Mouse (Mus musculus) erythroblast, embryonic 14.5 days (primary cell): Measurements from ENCODE around the gene Chmp6. TPM values are rescaled to one million over a fixed set of nuclear protein-coding genes. Genes with fewer than 3 reads are reported as not detected.

ENCODE experiments used
- H3K27me3 ChIP-seq: 2 replicates; pipeline ENCODE4 v1.6.1; 2012; ENCODE audit warnings: inconsistent platforms; ENCODE audit not compliant: control insufficient read depth
- H3K36me3 ChIP-seq: 2 replicates; pipeline ENCODE4 v1.6.1; 2012; ENCODE audit warnings: mild to moderate bottlenecking, inconsistent platforms; ENCODE audit not compliant: control insufficient read depth
- H3K4me1 ChIP-seq: 2 replicates; pipeline ENCODE4 v1.6.1; 2012; ENCODE audit warnings: inconsistent platforms; ENCODE audit not compliant: control insufficient read depth
- H3K4me3 ChIP-seq: replicated peaks from 2 replicates; pipeline ENCODE3; 2012; ENCODE audit warnings: moderate library complexity, mild to moderate bottlenecking, inconsistent platforms
- H3K9me3 ChIP-seq: 2 replicates; pipeline ENCODE4 v1.6.1; 2012; ENCODE audit warnings: low read length, inconsistent platforms, mixed read lengths; ENCODE audit not compliant: control insufficient read depth
- GATA1 ChIP-seq: IDR thresholded peaks from 2 replicates; pipeline ENCODE4 v1.6.1; 2012; ENCODE audit warnings: low read length, inconsistent platforms, mixed read lengths
- TAL1 ChIP-seq: IDR thresholded peaks from 3 replicates; pipeline ENCODE4 v1.6.1; 2012; ENCODE audit warnings: low read length, inconsistent platforms, mixed read lengths
- polyA plus RNA-seq: library from polyadenylated mRNA; stranded (reverse); fragments of >175 nt; gene quantifications from 2 replicates; pipeline ENCODE4 v1.2.3, GENCODE M21; 2012

Chmp6 gene
- 2.7 and 3.0 TPM in 2 replicates for polyA plus RNA-seq

DNA sequence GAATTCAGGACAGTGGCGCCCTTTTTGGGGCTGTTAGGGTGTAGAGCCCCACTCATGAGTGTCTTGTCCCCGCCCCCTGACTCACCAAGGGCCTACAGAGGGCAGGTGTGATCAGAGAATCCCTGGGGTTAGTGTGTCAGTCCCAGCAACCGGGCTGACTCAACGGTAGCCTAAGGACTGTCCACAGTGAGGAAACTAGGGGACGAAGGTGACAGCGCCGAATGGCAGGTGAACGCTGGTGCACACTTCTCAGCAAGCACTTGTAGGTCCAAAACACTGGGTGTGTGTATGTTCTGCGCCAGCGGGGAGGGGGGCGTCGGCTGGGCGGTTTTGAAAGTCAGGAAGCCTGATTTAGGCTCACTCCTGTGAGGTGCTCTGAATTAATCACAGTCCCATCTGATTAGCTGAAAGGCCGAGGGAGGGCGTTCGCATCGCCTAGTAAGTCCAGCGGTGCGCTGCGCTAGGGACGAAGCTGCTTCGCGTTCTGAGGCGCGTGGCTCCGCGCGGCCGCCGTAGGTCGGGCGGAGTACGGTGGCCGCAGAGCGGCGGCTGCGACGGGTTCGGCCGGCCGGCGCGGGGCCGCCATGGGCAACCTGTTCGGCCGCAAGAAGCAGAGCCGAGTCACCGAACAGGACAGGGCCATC, at the start of gene Chmp6:
TSS of gene Chmp6 (plus strand) at position 151 of the 644 bp plus-strand sequence.
- H3K4me3 ChIP-seq: peak within 1 kb of the TSS; percentile 91
- H3K36me3 ChIP-seq: peaks cover 30% of the 10 kb centered on the region
- H3K27me3 ChIP-seq: peaks cover 4% of the 10 kb centered on the region
- peaks cover 38% of the 10 kb centered on the region for H3K4me1 ChIP-seq
- no peaks in the 10 kb centered on the region for H3K9me3 ChIP-seq
- TF ChIP-seq GATA1: no peak
- no peak for TF ChIP-seq TAL1

DNA sequence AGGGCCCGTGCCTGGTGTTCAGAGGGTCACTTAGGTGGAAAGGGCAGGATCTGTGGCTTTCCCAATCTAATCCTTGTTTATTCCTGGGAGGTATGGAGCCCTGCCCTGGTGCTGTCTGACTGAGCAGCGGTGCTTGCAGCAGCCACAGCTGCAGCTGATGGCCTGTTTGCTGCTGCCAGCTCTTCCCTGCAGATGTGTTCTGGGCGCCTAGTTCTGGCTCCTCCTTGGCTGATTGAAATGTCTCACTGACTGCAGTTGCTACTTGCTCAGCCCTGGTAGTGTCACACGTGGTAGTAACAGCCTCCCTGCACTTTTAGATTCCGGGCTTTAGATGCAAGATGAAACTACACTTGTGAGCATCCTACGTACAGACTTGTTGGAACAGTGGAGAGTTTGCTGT, 46.4 kb upstream of the Chmp6 start:
- no peak overlapping the region for H3K4me3 ChIP-seq
- H3K9me3 ChIP-seq: no peaks in the 10 kb centered on the region
- peaks cover 77% of the 10 kb centered on the region for H3K36me3 ChIP-seq
- H3K27me3 ChIP-seq: no peaks in the 10 kb centered on the region
- no peaks in the 10 kb centered on the region for H3K4me1 ChIP-seq
- TF ChIP-seq TAL1 (no peak), GATA1 (no peak)

- H3K9me3 ChIP-seq: no peaks in the 10 kb centered on the region
- TF ChIP-seq TAL1 (no peak), GATA1 (no peak)
- H3K36me3 ChIP-seq: peaks cover 79% of the 10 kb centered on the region
Observed at GRCm38 (mm10) chr11:119868138-119868537, 45.1 kb upstream of the Chmp6 start.

GRCm38 (mm10) chr11:119868556-119868955, 44.7 kb upstream of the Chmp6 start:
- Histone ChIP-seq H3K4me3 (no peak overlapping the region), H3K27me3 (no peaks in the 10 kb centered on the region), H3K36me3 (peaks cover 80% of the 10 kb centered on the region), H3K9me3 (no peaks in the 10 kb centered on the region), H3K4me1 (no peaks in the 10 kb centered on the region)
- TF ChIP-seq GATA1 (no peak), TAL1 (no peak)

More at GRCm38 (mm10) chr11:119868138-119868537, 45.1 kb upstream of the Chmp6 start:
- Histone ChIP-seq H3K4me3 (no peak overlapping the region), H3K4me1 (no peaks in the 10 kb centered on the region), H3K27me3 (no peaks in the 10 kb centered on the region)

- Histone ChIP-seq H3K27me3 (no peaks in the 10 kb centered on the region), H3K9me3 (no peaks in the 10 kb centered on the region), H3K4me3 (no peak overlapping the region), H3K4me1 (no peaks in the 10 kb centered on the region), H3K36me3 (peaks cover 92% of the 10 kb centered on the region)
- no peak for TF ChIP-seq GATA1
- no peak for TF ChIP-seq TAL1
Observed at GRCm38 (mm10) chr11:119871141-119871540, 42.1 kb upstream of the Chmp6 start.

- TF ChIP-seq GATA1 (no peak), TAL1 (no peak)
- Histone ChIP-seq H3K4me1 (no peaks in the 10 kb centered on the region), H3K9me3 (no peaks in the 10 kb centered on the region), H3K36me3 (peaks cover 95% of the 10 kb centered on the region), H3K27me3 (no peaks in the 10 kb centered on the region), H3K4me3 (no peak overlapping the region)
Observed at GRCm38 (mm10) chr11:119873643-119874042, 39.6 kb upstream of the Chmp6 start.

DNA sequence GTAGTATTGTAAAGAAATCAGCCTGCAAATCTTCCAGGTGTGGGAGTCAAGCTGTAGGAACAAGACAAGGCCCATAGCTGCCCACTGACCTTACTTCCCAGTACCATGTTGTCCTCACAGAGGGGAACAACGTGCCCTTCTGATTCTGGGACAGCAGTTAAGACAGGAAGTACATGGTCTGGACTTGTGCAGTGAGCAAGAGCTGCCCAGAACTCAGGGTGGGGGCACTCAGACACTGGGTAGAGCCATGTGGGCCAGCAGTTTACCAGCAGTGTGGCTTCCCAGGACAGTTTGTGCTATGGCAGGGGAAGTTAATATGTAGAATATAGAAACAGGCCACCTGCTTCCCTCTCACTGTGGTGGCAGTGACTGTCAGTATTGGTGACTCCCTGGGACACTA, 38.4 kb upstream of the Chmp6 start:
- Histone ChIP-seq H3K27me3 (no peaks in the 10 kb centered on the region), H3K4me1 (no peaks in the 10 kb centered on the region), H3K9me3 (no peaks in the 10 kb centered on the region), H3K36me3 (peaks cover 94% of the 10 kb centered on the region), H3K4me3 (no peak overlapping the region)
- TF ChIP-seq GATA1 (no peak), TAL1 (no peak)

- Histone ChIP-seq H3K9me3 (no peaks in the 10 kb centered on the region), H3K36me3 (peaks cover 94% of the 10 kb centered on the region), H3K27me3 (no peaks in the 10 kb centered on the region), H3K4me1 (no peaks in the 10 kb centered on the region), H3K4me3 (no peak overlapping the region)
- TF ChIP-seq GATA1 (no peak), TAL1 (no peak)
Observed at GRCm38 (mm10) chr11:119875685-119876084, 37.6 kb upstream of the Chmp6 start.

DNA sequence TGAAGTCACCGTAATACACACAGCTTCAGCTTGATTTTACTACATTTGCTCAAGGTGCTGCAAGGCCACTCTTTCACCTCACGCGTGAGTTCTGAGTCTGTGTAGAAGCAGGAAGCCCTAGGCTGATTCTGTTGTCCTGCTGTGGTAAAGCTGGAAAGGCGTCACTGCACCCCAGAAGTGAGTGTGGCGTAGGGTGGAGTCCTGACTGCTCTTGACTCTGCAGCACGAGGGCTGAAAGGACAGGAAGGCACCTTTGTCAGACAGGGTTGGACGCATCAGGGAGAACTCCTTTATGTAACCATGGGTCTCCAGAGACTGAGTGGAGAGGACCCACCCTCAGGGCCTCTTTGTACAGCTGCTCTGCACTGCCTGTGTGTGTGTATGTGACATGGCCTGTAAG, 36.1 kb upstream of the Chmp6 start:
- Histone ChIP-seq H3K9me3 (no peaks in the 10 kb centered on the region), H3K27me3 (no peaks in the 10 kb centered on the region), H3K36me3 (peaks cover 85% of the 10 kb centered on the region), H3K4me3 (no peak overlapping the region), H3K4me1 (no peaks in the 10 kb centered on the region)
- TF ChIP-seq TAL1 (no peak), GATA1 (no peak)

- no peaks in the 10 kb centered on the region for H3K27me3 ChIP-seq
- no peak overlapping the region for H3K4me3 ChIP-seq
- no peak for TF ChIP-seq TAL1
- TF ChIP-seq GATA1: no peak
- H3K4me1 ChIP-seq: no peaks in the 10 kb centered on the region; the same call in 1 of the 2 replicates
- no peaks in the 10 kb centered on the region for H3K9me3 ChIP-seq
- peaks cover 74% of the 10 kb centered on the region for H3K36me3 ChIP-seq
Observed at GRCm38 (mm10) chr11:119879573-119879972, 33.7 kb upstream of the Chmp6 start.
